Mouse (Mus musculus) thymus, postnatal 0 days (tissue): Measurements from ENCODE around the gene Mcm3ap. TPM values are rescaled to one million over a fixed set of nuclear protein-coding genes. Genes with fewer than 3 reads are reported as not detected.

Experiments used
- DNase-seq: peaks from one replicate; pipeline ENCODE4 v3.0.0-alpha.2; 2015; ENCODE audit warnings: low spot score
- polyA plus RNA-seq: library from polyadenylated mRNA; unstranded; fragments of >200 nt; fragmentation: Nextera tagmentation; extraction: Ambion mirVana; gene quantifications from 2 replicates; pipeline ENCODE4 v1.2.1, GENCODE M21; 2015

Mcm3ap gene
- polyA plus RNA-seq: 63.1 and 63.7 TPM in 2 replicates

DNA sequence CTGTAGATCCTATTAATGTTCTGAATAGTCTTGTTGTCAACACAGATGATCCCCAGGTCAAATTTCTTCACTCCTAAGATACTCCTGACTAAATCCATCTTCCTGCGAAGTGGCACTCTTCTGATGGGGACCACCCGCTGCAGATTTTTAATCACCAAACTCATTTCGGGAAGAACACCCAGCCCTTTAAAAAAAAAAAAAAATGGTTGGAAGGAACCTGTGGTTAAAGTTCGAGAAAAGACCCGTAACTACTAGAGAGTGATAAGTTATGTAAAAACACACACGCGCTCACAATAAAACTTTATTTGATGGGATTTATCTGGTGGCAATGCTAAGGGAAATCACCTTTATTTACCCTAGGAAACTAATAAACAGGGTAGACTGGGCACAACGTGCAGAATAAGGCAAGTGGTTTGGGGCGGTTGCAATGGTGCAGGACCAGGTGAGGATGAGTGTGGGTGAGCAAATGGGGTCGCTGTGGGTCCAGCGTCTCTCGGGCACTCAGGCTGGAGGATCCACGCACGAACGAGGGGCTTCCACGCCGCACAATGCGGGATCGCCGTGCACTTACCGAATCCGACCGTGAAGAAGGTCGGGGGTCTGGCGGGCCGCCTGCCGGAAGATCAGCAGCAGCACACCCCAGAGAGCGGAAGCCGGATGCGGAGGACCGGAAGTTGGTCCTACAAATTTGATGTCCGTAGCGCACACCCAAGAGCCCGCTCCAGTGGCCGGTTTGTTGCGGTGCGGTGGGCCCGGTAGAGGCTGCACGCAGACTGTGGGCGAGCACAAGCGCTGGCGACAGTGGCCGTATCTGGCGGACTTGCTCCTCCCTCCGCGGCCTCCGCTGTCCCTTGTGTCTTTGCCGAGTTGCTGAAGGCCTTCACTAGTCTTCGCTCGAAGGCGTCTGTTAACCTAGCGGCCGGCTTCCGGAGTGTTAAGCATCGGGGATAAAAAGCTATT, at the start of gene Mcm3ap, which contains the start of gene Ybey:
Gene Mcm3ap (plus strand): TSS at position 725 of the 960 bp plus-strand sequence.
Gene Ybey (minus strand): TSS at position 912 of the 960 bp plus-strand sequence.
- peak; percentile 90 for DNase-seq

DNA sequence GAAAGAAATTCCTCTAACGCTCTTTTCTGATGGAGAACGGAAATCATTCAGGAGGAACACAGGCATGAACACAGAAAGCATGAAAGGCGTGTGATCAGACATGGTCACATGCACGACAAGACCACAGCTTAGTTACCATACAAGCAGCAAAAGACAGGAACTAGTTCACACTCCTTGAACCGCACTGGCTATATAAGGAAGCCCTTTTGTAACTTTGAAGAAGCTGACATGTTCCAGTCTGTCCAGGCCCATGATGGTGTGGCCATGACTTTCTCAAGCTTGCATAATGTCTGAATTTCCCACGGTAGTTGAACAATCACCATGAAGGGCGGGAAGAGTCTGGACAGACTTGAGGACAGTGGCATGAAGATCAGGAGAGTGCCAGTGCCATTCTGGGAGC, 43.1 kb upstream of the Mcm3ap start:
- no peak for DNase-seq

DNA sequence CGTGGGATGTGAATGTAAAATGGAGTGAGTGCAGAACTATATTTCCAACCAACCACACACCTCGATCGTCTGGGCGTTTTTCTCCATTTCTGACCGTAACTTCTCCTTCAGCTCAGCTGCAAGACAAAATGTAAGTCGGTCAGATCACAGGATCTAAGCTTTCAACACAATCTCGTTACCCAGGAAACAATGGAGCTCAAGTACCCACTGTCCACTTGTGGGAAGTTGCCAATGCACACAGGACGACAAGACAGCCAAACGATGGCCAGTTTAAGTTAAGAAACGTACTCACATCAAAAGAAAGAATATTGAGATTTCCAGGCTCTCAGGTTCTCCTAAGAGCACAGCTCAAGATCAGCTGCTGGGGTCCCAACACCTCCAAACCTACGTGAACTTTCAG, 34.8 kb upstream of the Mcm3ap start:
- DNase-seq: no peak

DNA sequence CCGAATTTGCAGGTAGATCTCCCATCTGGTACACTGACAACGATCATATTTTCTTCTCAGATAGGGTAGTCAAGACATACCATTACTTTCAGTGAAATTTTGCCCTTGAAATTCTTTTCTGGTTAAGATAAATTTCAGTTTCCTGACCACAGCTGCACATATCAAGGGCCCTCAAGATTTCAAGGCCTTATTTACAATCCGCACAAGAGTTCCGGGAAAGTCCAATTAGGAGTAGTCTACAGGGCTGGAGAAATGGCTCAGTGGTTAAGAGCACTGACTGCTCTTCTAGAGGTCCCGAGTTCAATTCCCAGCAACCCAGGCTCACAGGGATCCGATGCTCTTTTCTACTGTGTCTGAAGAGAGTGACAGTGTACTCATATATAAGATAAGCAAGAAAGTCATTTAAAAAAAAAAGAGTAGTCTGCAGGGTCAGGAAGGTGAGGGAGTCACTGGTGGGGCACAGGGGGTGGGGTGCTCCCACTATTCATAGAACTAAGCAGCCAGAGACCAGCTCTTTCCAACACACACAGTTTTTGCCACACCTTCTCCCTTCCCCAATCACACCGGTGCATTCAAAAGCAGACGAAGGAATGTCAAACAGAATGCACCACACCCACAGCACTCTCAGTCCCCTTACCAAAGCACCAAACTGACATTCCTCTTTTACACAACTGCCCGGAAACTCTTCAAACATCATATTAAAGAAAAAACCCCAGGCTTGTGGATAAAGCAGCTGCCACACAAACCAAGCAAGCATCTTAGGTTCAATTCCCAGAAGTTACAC, 29.4 kb upstream of the Mcm3ap start:
- DNase-seq: no peak

DNA sequence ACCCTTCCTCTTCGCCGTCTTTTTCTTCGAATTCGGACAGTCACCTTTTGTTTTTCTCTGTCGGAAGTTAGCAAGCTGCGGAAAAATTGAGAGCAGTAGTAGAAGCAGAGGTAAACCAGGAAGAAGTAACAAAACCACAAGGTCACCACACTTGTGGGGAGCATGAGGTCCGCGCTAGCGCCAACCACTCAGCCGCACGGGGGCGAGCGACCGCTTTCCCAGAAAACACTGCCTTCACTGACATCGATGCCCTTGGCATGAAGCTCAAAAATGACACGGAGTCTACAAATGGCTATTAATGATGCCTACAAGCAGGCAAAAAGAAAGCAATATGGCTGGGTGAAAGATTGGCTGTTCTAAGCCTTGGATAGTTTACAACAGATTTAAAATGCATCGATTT, 28.4 kb upstream of the Mcm3ap start, which contains the start of gene AC141477.1:
Gene AC141477.1 (minus strand): TSS at position 164 of the 400 bp plus-strand sequence.
- DNase-seq: no peak

DNA sequence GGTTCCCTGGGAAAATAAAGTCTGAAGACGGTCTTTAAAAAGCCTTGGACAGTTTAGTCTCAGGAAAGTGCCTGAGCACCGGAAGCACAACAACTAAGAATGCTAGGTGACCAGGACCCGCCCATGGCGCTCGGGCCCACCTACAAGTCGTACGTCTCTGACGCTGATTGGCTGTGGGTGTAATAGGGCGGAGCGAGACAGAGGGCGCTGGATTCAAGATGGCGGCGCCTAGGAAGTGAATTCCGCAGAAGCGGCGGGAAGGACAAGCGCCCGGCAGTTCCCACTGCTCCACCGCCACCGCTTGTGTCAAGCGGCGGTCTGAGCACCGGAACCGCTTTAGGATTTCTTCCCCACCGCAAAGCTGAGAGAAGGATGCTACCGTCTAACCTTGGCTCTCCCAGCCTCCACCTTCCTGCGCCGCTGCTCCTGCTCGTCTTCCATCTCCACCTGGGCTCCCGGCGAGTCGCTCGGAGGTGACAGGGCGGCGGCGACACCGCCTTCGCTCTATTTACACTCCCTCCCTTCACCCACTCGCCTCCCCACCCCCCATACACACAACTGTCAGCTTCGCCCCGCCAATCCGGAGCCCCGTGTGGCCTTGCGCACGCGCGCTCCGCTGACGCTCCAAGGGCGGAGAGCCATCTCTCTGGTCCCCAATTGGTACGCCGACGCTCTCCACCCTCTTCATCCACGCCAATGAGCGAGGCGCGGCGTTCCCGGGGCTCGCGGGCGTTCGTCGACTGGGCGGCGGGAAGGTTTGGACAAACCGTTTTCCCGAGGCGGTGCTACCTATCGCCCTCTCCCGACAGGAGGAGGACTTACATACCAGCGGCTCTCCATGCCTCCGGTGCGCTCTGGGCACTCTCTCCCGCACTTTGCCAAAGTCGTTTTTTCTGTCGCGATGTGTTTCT, 26.3 kb upstream of the Mcm3ap start, which contains the start of gene Pcnt:
Gene Pcnt (minus strand): TSS at position 609 of the 911 bp plus-strand sequence.
- DNase-seq: peak; percentile 98

DNA sequence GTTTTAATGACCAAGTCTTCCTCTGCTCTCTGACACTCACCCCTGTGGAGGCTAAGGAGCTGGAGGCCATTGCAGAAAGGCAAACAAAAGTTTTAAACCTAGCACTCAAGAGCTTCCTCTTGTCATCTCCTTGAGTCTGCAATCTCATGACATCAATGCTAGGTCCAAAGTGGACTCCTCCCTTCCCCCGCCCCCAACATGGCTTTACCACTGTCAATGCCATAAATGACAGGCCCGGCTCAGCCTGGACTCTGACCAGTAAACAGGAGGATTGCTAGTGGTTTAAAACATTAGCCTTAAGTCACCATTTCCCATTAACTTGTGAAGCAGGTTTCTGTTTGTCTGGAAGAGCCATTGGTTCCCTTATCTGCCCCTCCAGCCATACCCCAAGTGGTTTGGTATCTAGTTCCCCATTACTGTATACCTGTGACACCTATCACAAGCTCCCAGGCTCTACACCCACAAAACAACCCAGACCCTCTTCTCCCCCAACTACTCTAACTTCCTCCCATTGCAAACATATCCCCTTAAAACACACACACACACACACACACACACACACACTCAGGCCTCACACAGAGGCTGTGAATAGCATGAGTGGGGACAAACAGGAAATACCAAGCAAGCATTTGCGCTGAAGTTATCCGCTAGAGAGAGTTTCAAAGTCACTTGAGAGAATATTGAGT, 22.6 kb upstream of the Mcm3ap start:
- DNase-seq: no peak

DNA sequence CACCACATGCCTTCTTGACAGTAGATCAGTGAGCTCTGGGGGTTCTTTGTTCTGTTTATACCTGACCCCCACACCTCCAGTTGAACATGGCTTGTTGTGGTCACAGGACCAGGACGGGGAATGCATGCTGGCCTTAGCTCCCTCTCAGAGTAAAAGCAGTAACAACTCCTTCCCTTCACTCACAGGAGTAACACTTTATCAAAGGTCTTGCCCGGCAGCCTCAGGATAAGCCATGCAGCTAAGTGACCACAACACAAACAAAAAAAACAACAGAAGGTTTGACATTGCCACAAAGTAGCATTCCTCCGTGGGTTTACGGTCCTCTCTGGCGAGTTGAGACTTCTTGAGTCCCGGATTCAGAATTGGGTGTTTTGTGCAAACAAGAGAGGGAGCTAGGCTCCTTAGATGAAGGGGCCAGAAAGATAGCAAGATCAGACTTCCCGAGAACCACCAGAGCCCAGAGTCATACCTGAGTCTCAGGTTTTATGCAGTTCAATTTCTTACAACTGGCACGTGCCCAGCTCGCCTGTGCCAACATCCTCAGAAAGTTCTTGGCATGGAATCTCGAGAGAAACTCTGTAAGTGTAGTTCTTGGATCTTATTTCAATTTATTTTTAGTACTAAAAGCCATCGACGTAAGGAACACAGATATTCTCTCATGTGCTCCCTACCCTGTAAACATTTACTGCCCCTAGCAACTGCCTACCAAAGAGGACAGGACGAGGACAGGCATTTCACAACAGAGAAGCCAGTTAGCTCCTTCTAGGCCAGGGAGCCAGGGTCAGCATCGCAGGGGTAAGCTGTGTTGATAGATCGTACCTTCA, 21.1 kb upstream of the Mcm3ap start:
- no peak for DNase-seq

DNA sequence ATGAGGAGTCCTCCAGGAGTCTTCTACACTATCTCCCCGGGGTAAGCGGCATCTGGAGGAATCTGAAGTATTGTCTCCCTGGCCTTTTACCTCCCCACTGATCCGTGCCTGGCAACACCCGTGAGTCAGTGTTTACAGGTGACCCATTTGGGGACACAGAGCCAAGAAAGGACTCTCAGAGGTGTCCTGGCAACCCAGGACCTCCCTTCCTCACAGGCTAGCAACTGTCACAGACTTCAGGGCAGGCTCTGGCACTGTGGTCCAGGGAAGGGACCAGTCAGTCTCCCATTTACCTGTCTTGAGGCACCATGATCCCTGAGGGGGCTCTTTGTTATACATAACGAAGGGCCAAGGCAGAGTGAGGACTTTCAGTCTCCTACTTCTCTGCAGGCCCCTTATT, 19.9 kb upstream of the Mcm3ap start, which contains the start of gene 2610028H24Rik:
Gene 2610028H24Rik (plus strand): TSS at position 231 of the 400 bp plus-strand sequence.
- DNase-seq: no peak

DNA sequence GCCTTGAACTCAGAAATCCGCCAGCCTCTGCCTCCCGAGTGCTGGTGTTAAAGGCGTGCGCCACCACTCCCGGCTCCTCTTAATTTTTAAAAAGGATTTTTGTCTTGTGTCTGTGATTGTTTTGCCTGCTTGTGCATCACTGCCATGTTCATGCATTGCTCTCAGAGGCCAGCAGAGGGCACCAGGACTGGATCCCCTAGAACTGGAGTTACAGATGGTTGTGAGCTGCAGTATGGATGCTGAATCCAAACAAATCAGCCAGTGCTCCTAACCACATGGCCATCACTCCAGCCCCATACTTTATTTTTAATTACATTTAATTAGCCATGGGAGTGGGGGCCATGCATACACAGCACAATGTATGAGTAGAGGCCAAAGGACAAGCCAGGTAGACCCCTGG, 13.4 kb upstream of the Mcm3ap start:
- peak; percentile 42 for DNase-seq

DNA sequence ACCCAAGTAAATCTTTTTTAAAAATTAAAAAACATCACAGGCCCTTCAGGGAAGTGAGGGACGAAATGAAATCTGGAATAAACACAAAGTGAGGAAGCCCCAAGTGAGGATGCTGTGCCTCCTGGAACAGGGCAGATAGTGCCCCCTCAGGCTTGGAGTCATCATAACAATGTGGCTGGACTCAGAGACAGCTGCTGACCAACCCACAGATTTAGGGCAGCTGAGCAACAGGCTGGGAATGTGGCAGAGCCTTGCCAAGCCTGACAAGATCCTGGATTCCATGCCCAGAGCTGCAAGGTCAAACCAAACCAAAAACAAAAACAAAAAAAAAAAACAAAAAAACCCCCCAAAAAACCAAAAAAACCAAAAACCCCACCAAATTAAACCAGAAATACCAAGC, 7.5 kb upstream of the Mcm3ap start:
- no peak for DNase-seq

DNA sequence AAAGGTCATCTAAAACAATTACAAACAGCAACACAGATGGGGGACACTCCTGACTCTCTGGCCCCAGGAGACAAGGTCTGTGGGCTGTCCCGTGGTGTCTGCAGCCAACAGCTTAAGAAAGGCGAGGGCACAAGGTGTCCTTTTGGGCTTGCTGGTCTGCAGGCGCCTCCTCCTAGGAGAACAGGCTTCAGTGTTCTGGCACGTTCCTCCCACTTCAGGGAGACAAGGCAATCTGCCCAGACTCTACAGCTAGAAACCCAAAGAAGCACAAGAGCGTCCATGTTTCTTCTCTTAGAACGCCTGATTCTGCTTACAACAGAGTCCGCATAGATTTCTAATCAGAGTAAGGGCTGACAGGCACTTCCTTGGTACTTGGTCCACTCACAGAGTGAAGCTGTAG, 6.4 kb upstream of the Mcm3ap start:
- no peak for DNase-seq

DNA sequence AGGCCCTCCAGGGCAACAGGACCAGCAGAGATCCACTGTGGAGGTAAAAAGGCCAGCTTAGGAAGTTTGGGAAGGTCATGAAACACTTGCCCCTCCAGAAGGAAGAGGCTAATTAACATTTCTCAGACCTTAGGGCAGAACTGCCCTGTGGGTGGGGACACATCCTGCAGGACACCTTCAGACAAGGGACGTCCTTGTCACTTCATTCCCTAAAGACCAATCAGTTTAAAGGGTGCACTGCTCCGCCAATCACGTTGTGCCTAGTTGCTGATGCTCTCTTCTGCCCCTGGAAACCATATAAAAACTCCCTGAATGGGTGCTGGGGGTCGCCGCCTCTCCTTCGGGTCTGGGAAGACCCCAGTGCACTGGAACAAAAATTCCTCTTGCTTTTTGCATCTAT, 6.0 kb upstream of the Mcm3ap start:
- no peak for DNase-seq

DNA sequence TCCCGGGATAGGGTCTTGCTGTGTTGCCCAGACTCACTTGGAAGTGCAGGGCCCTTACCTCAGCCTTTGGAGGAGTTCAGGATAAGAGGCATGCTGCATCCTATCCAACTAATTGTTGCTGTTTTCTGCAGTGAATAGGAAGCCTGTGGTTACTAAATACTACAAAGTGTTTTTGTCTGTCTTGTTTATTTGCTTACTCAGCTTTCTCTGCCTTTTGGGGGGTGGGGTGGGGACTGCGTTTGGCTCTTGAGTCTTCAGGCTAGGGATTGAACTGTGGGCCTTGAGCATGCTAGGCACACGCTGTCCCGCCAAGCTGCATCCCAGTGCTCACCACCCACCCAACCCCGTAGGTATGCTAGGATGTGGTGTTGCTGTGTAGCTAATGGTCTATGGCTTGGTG, 5.0 kb downstream of the Mcm3ap start:
- DNase-seq: no peak

DNA sequence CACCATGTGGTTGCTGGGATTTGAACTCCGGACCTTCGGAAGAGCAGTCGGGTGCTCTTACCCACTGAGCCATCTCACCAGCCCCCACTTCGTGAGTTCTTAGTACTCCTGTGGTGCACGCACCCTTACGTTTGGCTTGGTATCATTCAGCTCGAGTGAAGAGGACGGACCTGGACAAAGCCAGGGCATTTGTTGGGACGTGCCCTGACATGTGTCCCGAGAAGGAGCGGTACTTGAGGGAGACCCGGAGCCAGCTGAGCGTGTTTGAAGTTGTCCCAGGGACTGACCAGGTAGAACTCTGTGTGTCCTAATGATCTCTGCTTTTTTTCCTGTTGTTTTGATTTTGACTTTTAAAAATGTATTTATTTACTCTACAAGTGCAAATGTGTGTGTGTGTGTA, 12.1 kb downstream of the Mcm3ap start:
- DNase-seq: no peak

DNA sequence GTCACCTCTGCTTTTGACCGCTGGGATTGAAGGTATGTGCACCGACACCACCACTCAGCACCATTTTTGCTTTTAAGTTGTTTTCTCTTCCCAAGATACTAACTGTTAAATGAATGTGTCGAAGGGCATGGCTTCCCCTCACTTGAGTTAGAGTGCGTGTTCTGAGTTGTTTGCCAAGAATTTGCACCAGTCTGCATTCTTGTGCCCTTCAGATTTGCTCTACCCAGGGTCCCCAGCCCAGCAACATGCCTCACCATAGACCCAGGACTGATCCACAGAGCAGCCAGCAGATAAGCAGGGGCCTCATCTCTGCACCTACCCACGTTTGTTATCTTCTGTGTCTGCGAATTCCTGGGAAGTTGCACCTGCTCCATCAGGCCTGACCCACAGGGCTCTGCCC, 12.8 kb downstream of the Mcm3ap start:
- no peak for DNase-seq

DNA sequence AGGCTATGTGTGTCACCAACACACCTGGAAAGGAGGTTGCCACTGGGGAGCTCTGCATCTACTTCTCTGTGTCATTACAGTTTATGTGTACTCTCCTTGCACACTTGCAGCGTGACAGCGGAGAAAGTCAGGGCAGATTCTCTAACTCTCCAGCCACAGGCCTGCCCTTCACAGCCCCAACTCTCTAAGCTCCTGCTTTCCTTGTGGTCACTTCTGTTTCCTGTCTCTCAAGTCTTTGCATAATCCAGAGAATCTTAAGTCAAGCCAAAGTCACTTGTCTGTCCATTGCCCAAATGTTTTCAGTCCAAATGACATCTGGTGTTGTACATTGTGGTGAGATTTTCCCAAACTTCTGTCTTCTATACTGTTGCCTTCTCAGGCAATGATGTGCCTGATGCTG, 17.6 kb downstream of the Mcm3ap start:
- DNase-seq: no peak

DNA sequence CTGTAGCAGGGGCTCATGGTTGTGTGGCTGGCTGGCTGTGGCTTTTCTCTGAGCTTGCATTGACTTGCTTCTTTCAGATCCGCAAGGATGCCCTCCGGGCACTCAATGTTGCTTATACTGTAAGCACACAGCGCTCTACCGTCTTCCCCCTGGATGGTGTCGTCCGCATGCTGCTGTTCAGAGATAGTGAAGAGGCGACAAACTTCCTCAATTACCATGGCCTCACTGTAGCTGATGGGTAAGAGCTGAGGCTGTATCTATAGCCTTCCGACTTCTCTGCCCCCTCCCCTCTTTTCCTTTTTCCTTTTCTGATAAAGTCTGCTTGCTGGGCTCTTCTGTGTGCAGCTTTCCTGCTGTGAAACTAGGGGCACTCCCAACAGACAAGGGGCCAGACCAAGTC, 19.5 kb downstream of the Mcm3ap start:
- no peak for DNase-seq

DNA sequence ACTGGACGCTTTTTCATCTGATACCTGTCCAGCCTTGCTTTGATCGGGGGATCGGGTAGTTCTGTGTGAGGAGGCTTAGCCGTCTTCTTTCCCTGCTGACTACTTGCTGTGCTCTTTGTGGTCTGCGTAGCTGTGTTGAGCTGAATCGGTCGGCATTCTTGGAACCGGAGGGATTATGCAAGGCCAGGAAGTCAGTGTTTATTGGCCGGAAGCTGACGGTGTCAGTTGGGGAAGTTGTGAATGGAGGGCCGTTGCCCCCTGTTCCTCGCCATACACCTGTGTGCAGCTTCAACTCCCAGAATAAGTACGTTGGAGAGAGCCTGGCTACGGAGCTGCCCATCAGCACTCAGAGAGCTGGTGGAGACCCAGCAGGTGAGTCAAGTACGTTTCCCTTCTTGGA, 20.5 kb downstream of the Mcm3ap start:
- no peak for DNase-seq
